In the genomic region with DNA sequence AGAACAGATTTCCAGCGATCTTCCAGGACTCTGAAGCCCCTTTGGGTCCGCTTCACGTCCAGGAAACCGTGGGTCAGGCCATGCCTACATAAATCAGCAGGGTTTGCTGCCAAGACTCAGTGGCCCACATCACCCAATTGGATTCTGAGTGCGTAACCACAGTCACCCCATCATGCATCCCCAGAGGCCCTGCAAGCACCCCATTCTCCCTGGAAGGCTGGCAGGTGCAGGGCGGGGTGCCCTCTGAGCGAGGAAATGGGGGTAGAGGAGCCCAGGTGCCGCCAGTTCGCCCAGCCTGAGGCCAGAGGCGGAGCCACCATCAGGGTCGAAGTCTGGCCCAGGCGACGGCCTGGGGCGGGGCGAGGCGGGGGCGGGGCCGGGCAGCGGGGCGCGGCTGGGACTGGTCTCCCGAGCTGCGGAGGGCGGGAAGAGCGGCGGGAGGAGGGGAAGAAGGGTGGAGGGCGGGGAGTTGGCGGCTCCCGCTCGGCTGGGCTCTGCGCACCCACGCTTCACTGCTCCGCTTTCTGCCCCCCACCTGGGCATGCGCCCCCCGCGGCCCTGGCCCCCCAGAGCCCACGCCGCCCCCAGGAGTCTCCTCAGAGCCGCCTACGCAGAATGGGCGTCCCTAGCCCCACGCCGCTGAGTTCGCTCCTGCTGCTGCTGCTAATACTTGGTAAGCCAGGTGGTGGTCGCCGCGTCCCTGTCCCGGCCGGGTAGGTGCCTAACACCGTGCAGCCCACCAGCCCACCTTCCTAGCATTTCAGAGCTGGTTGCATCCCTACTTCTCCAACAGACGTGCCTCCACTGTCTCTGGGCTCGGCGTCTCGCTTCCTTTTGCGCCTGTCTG, we compare ENCODE assay signal across 8 mouse cellular contexts. TPM values are rescaled to one million over a fixed set of nuclear protein-coding genes. Genes with fewer than 3 reads are reported as not detected.
DNase-seq lines count a peak whose midpoint lies in the region; ATAC-seq and TF ChIP-seq lines count a peak whose summit lies in the region.

No protein-coding gene starts in this region.

- intact Hi-C loops in heart, adult 2 months (cut with DNase I), result loop anchor here (2.0 kb wide), 2 partner anchors 95 to 185 kb away; partner anchors contain the start of gene Pex19

- TF ChIP-seq CTCF in heart, adult 2 months (IDR thresholded peaks at IDR 0.05), result no peak
- no peak for TF ChIP-seq CTCF in kidney, adult 2 months (conservative IDR thresholded peaks at IDR 0.05; ENCODE audit: insufficient read depth, insufficient read length, low read depth, low read length)

- ATAC-seq in liver, embryonic 13.5 days (ENCODE audit: low read depth), result peak; percentile 90
- peak; percentile 81 for ATAC-seq in stomach, embryonic 14.5 days (ENCODE audit: insufficient number of reproducible peaks, insufficient read depth, low FRiP score, low read depth)

- DNase-seq in A20 (ENCODE audit: low read depth, low spot score), result peak; percentile 91
- DNase-seq in adrenal gland, postnatal 25 days, result peak; percentile 93
- peak; percentile 94 for DNase-seq in embryonic facial prominence, embryonic 10.5 days (ENCODE audit: low spot score)
- peak; percentile 92 to 93 for DNase-seq in heart, adult 2 months
- DNase-seq in kidney, adult 2 months, result peak; percentile 96
- DNase-seq in liver, embryonic 13.5 days, result peak; percentile 86
- DNase-seq in natural killer cell, adult 2 months (ENCODE audit: low spot score in 2 of 2), result peak; percentile 74 to 81

- TF ChIP-seq POLR2A in heart, adult 2 months (IDR thresholded peaks at IDR 0.05; ENCODE audit: insufficient read depth, low read depth, low read length), result peak; percentile 77
- no peak for TF ChIP-seq POLR2A in kidney, adult 2 months (IDR thresholded peaks at IDR 0.05; ENCODE audit: low read depth, low read length)

- peak overlapping the region; percentile 87 for H3K27ac ChIP-seq in embryonic facial prominence, embryonic 10.5 days (replicated peaks)
- H3K27ac ChIP-seq in heart, adult 2 months, result peak overlapping the region; percentile 99
- peak overlapping the region; percentile 100 for H3K27ac ChIP-seq in kidney, adult 2 months (ENCODE audit: insufficient read depth, low read depth, low read length)
- peak overlapping the region; percentile 83 for H3K27ac ChIP-seq in liver, embryonic 13.5 days
- H3K27ac ChIP-seq in stomach, embryonic 14.5 days (ENCODE audit: low read length), result peak overlapping the region; percentile 87

- under 1% methylated on average over 48 of the region's 55 CpGs for WGBS in embryonic facial prominence, embryonic 10.5 days
- under 1% methylated on average over 47 of the region's 55 CpGs for WGBS in heart, adult 2 months
- under 1% methylated on average over 43 of the region's 55 CpGs for WGBS in kidney, adult 2 months
- under 1% methylated on average over 54 of the region's 55 CpGs for whole genome bisulfite sequencing in liver, embryonic 13.5 days (ENCODE audit: insufficient replicate concordance)
- 1% methylated on average over 37 of the region's 55 CpGs for WGBS in stomach, embryonic 14.5 days

- H3K4me2 ChIP-seq in liver, embryonic 13.5 days, result peak overlapping the region; percentile 96
- H3K4me2 ChIP-seq in stomach, embryonic 14.5 days (replicated peaks; ENCODE audit: low read depth, low read length), result peak overlapping the region; percentile 95

- peak overlapping the region; percentile 80 for H3K4me3 ChIP-seq in embryonic facial prominence, embryonic 10.5 days
- peak overlapping the region; percentile 82 for H3K4me3 ChIP-seq in heart, adult 2 months
- peak overlapping the region; percentile 86 for H3K4me3 ChIP-seq in kidney, adult 2 months (ENCODE audit: insufficient read depth, low read depth, low read length)
- peak overlapping the region; percentile 75 for H3K4me3 ChIP-seq in liver, embryonic 13.5 days (replicated peaks)
- peak overlapping the region; percentile 67 for H3K4me3 ChIP-seq in stomach, embryonic 14.5 days (ENCODE audit: low read depth, low read length)

- no peaks in the 10 kb centered on the region for H3K79me2 ChIP-seq in heart, adult 2 months (replicated peaks; ENCODE audit: control insufficient read depth, insufficient read depth, low read length)

- H3K36me3 ChIP-seq in embryonic facial prominence, embryonic 10.5 days (replicated peaks), result peaks cover 5% of the 10 kb centered on the region; the same call in 1 of the 2 replicates
- no peaks in the 10 kb centered on the region for H3K36me3 ChIP-seq in heart, adult 2 months (ENCODE audit: control insufficient read depth, insufficient read depth, low read length)
- H3K36me3 ChIP-seq in kidney, adult 2 months (ENCODE audit: control insufficient read depth, insufficient read depth, low read length), result no peaks in the 10 kb centered on the region
- peaks cover under 1% of the 10 kb centered on the region; the same call in 1 of the 2 replicates for H3K36me3 ChIP-seq in liver, embryonic 13.5 days
- H3K36me3 ChIP-seq in stomach, embryonic 14.5 days (ENCODE audit: control insufficient read depth, insufficient read depth, low read length), result no peaks in the 10 kb centered on the region

- TF ChIP-seq EP300 in heart, adult 2 months (IDR thresholded peaks at IDR 0.05; ENCODE audit: insufficient read depth, low read depth, low read length), result no peak

- H3K4me1 ChIP-seq in embryonic facial prominence, embryonic 10.5 days, result peaks cover 71% of the 10 kb centered on the region
- peaks cover 6% of the 10 kb centered on the region for H3K4me1 ChIP-seq in heart, adult 2 months (ENCODE audit: control insufficient read depth, insufficient read depth, low read length)
- H3K4me1 ChIP-seq in kidney, adult 2 months (ENCODE audit: control insufficient read depth, insufficient read depth, low read length), result peaks cover 13% of the 10 kb centered on the region; the same call in 1 of the 2 replicates
- peaks cover 43% of the 10 kb centered on the region for H3K4me1 ChIP-seq in liver, embryonic 13.5 days (replicated peaks)
- peaks cover 24% of the 10 kb centered on the region for H3K4me1 ChIP-seq in stomach, embryonic 14.5 days (ENCODE audit: control insufficient read depth, insufficient read depth, low read length)

- H3K9me3 ChIP-seq in embryonic facial prominence, embryonic 10.5 days, result no peaks in the 10 kb centered on the region
- H3K9me3 ChIP-seq in liver, embryonic 13.5 days (replicated peaks), result no peaks in the 10 kb centered on the region
- no peaks in the 10 kb centered on the region for H3K9me3 ChIP-seq in stomach, embryonic 14.5 days (ENCODE audit: control insufficient read depth, low read depth, low read length)

- peaks cover 35% of the 10 kb centered on the region for H3K27me3 ChIP-seq in embryonic facial prominence, embryonic 10.5 days (replicated peaks; ENCODE audit: low read depth, poor library complexity, severe bottlenecking)
- H3K27me3 ChIP-seq in heart, adult 2 months (ENCODE audit: control insufficient read depth, insufficient read depth, low read length), result no peaks in the 10 kb centered on the region
- H3K27me3 ChIP-seq in kidney, adult 2 months (replicated peaks; ENCODE audit: control insufficient read depth, insufficient read depth, low read length), result no peaks in the 10 kb centered on the region
- no peaks in the 10 kb centered on the region for H3K27me3 ChIP-seq in liver, embryonic 13.5 days
- H3K27me3 ChIP-seq in stomach, embryonic 14.5 days (ENCODE audit: control insufficient read depth, insufficient read depth, low read length), result no peaks in the 10 kb centered on the region

- H3K9ac ChIP-seq in heart, adult 2 months (ENCODE audit: low read depth, low read length), result peak overlapping the region; percentile 85
- H3K9ac ChIP-seq in liver, embryonic 13.5 days, result peak overlapping the region; percentile 80
- H3K9ac ChIP-seq in stomach, embryonic 14.5 days (replicated peaks; ENCODE audit: low read depth, low read length), result peak overlapping the region; percentile 57

RNA-seq across cellular contexts. Expression of gene Atp1a2, which starts 14.3 kb away (rescaled TPM):
- 110 and 122 TPM in 2 replicates for total RNA-seq in adrenal gland, postnatal 25 days (2021)
- polyA plus RNA-seq in embryonic facial prominence, embryonic 10.5 days (2016; fragmentation: Nextera tagmentation; extraction: Ambion mirVana), result 1.2 and 1.4 TPM in 2 replicates
- 100 to 1,000 TPM; 462 to 588 TPM for total RNA-seq in heart, adult 2 months (2021)
- polyA plus RNA-seq in heart, adult 2 months (2012; rRNA removed), result 319 and 349 TPM in 2 replicates
- polyA plus RNA-seq in kidney, adult 2 months (2012; rRNA removed), result 21.5 and 36.4 TPM in 2 replicates
- polyA plus RNA-seq in liver, embryonic 13.5 days (2015; fragmentation: Nextera tagmentation; extraction: Ambion mirVana), result 0.25 and 0.32 TPM in 2 replicates
- 2.3 TPM in 2 replicates for polyA plus RNA-seq in stomach, embryonic 14.5 days (2014; fragmentation: Nextera tagmentation; extraction: Ambion mirVana)

RNA-seq across cellular contexts. Expression of gene Kcnj9, which starts 17.0 kb away (rescaled TPM):
- 0.18 TPM in 1 of 2 replicates, not detected in the other for total RNA-seq in adrenal gland, postnatal 25 days (2021)
- polyA plus RNA-seq in embryonic facial prominence, embryonic 10.5 days (2016; fragmentation: Nextera tagmentation; extraction: Ambion mirVana), result 0.10 and 0.11 TPM in 2 replicates
- not detected for total RNA-seq in heart, adult 2 months (2021)
- polyA plus RNA-seq in heart, adult 2 months (2012; rRNA removed), result 0.04 and 0.06 TPM in 2 replicates
- polyA plus RNA-seq in kidney, adult 2 months (2012; rRNA removed), result 0.06 and 0.11 TPM in 2 replicates
- 0.05 TPM in 1 of 2 replicates, not detected in the other for polyA plus RNA-seq in liver, embryonic 13.5 days (2015; fragmentation: Nextera tagmentation; extraction: Ambion mirVana)
- not detected in 2 replicates for polyA plus RNA-seq in stomach, embryonic 14.5 days (2014; fragmentation: Nextera tagmentation; extraction: Ambion mirVana)

RNA-seq across cellular contexts. Expression of gene Kcnj10, which starts 28.9 kb away (rescaled TPM):
- total RNA-seq in adrenal gland, postnatal 25 days (2021), result 0.39 and 0.48 TPM in 2 replicates
- polyA plus RNA-seq in embryonic facial prominence, embryonic 10.5 days (2016; fragmentation: Nextera tagmentation; extraction: Ambion mirVana), result 0.09 and 0.15 TPM in 2 replicates
- total RNA-seq in heart, adult 2 months (2021), result under 1 TPM; 0.07 to 0.08 TPM
- 0.26 and 0.27 TPM in 2 replicates for polyA plus RNA-seq in heart, adult 2 months (2012; rRNA removed)
- 17.0 and 17.1 TPM in 2 replicates for polyA plus RNA-seq in kidney, adult 2 months (2012; rRNA removed)
- polyA plus RNA-seq in liver, embryonic 13.5 days (2015; fragmentation: Nextera tagmentation; extraction: Ambion mirVana), result 0.03 and 0.07 TPM in 2 replicates
- 0.09 and 0.18 TPM in 2 replicates for polyA plus RNA-seq in stomach, embryonic 14.5 days (2014; fragmentation: Nextera tagmentation; extraction: Ambion mirVana)

RNA-seq across cellular contexts. Expression of gene Igsf8, which starts 50.7 kb away (rescaled TPM):
- total RNA-seq in adrenal gland, postnatal 25 days (2021), result 33.7 and 48.7 TPM in 2 replicates
- polyA plus RNA-seq in embryonic facial prominence, embryonic 10.5 days (2016; fragmentation: Nextera tagmentation; extraction: Ambion mirVana), result 33.7 and 39.5 TPM in 2 replicates
- 10 to 100 TPM; 10.9 to 13.5 TPM for total RNA-seq in heart, adult 2 months (2021)
- 25.9 and 39.9 TPM in 2 replicates for polyA plus RNA-seq in heart, adult 2 months (2012; rRNA removed)
- polyA plus RNA-seq in kidney, adult 2 months (2012; rRNA removed), result 54.3 and 57.7 TPM in 2 replicates
- polyA plus RNA-seq in liver, embryonic 13.5 days (2015; fragmentation: Nextera tagmentation; extraction: Ambion mirVana), result 15.4 and 16.8 TPM in 2 replicates
- 36.3 and 38.4 TPM in 2 replicates for polyA plus RNA-seq in stomach, embryonic 14.5 days (2014; fragmentation: Nextera tagmentation; extraction: Ambion mirVana)

RNA-seq across cellular contexts. Expression of gene Atp1a4, which starts 53.9 kb away (rescaled TPM):
- 0.88 and 2.3 TPM in 2 replicates for total RNA-seq in adrenal gland, postnatal 25 days (2021)
- not detected in 2 replicates for polyA plus RNA-seq in embryonic facial prominence, embryonic 10.5 days (2016; fragmentation: Nextera tagmentation; extraction: Ambion mirVana)
- total RNA-seq in heart, adult 2 months (2021), result not detected
- polyA plus RNA-seq in heart, adult 2 months (2012; rRNA removed), result 0.10 and 0.35 TPM in 2 replicates
- polyA plus RNA-seq in kidney, adult 2 months (2012; rRNA removed), result 0.09 and 0.11 TPM in 2 replicates
- 0.03 TPM in 1 of 2 replicates, not detected in the other for polyA plus RNA-seq in liver, embryonic 13.5 days (2015; fragmentation: Nextera tagmentation; extraction: Ambion mirVana)
- polyA plus RNA-seq in stomach, embryonic 14.5 days (2014; fragmentation: Nextera tagmentation; extraction: Ambion mirVana), result not detected in 2 replicates

Comparison
In these comparisons a context has a peak if more than half of its experiments do, and no peak if none do; other contexts are left out.
1. Peak in every context shown above with its lines: DNase-seq, ATAC-seq, H3K4me3 ChIP-seq and H3K27ac ChIP-seq.
2. RNA of gene Kcnj10, which starts 28.9 kb away (polyA plus RNA-seq): 17.0 to 17.1 TPM in kidney, adult 2 months; 0.26 to 0.27 TPM in heart, adult 2 months, 0.09 to 0.15 TPM in embryonic facial prominence, embryonic 10.5 days, 0.09 to 0.18 TPM in stomach, embryonic 14.5 days and 0.03 to 0.07 TPM in liver, embryonic 13.5 days; every median in the first group is over 10 times any median in the second.